Mouse (Mus musculus): ENCODE data around the gene Kctd12.

The Kctd12 gene

DNA sequence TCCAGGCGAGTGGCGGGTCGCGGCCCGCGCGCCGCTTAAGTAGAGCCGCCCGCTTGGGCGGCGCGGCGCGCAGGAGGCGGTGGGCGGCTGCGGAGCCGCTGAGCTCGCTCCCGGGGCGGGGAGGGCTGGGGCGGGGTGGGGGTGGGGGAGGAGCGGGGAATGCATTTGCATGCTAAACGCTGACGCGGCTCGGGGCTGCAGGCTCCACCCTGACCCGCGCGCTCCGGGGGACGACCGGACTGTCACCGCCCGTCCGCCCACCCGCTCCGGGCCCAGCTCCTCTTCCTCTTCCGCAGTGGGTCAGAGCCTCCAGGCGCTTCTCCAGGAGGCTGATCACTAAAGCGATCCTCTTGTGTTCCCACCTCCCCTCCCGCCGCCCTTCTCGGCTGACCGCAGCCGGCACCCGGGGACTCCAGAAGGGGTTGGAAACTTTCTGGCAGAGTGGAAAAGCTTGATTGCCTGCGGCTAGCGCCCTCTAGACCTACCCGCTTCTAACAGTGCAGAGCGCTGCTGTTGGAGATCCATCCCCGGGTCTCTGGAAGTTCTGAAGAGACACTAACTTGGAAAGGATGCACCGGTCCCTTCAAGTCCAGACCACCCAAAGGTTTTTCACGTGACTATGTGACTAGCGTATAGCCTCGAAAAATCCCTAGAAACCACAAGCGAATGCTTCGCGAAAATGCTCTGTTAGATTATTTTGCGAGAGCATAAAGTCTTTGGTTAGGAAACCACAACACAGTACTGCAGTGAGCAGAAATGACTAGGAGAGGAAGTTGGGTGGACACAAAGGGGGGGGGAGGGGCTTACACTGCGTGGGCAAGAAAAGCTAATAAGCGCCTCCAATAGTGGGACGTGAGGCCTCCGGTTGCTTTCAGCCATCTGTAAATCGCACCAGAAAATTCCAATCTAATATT is at the start of gene Kctd12:
TSS of gene Kctd12 (minus strand) at position 11 of the 914 bp plus-strand sequence.
- peak; percentile 92 to 93 for DNase-seq

DNA sequence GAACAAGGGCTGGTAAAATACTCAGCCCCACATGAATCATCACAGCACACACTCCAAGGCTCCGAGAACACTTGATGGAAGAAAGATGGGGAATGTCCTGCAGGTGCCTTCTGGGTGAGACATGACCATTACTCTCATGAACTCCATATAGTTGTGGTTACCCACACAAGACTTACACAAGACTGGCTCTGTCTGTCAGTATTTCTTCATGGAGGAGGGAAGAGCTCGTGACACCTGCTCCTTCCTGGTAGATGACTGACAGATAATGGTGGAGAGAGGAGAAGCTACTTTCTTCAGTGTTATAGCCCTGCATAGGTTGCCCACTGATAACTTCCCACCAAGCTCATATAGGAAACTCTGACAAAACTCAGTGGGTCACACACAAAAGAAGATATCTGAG is 46.8 kb upstream of the Kctd12 start:
- DNase-seq = no peak

DNA sequence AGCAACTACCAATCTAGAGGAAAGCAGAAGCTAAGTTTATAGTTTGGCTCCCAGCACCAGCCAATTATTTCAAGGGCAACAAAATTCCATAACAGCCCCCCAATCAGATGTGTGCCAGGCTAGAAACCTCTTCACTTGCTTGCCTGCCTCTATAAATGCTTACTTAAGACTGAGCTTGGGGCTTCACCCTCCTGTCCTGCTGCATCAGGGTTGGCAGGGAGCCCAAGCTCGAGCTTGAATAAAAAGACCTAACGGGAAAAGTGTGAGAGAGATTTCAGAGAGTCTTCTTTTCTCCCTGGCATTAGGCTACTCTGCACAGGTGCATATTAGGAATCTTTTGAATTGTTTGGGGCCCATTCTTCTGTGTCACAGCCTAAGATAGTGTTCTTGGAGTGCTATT is 37.6 kb upstream of the Kctd12 start:
- peak; percentile 4 to 69 for DNase-seq

DNA sequence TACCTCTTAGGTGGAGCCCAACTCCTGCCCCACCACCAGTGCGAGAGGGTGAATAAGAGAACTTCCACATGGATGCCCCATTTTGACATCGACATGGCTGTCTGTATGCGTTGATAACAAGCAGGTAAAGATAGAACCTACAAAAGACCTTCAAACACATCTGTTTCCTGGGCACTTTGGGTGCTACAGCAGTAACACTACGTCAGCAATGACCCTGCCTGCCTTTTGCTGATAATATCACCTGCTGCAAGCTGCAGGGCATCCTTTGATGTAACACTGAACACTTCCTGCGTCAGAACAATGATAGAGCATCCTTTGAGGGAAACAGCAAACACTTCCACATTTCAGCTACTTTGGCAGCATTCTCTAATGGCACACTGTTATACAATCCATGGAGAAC is 34.6 kb upstream of the Kctd12 start:
- no peak for DNase-seq

DNA sequence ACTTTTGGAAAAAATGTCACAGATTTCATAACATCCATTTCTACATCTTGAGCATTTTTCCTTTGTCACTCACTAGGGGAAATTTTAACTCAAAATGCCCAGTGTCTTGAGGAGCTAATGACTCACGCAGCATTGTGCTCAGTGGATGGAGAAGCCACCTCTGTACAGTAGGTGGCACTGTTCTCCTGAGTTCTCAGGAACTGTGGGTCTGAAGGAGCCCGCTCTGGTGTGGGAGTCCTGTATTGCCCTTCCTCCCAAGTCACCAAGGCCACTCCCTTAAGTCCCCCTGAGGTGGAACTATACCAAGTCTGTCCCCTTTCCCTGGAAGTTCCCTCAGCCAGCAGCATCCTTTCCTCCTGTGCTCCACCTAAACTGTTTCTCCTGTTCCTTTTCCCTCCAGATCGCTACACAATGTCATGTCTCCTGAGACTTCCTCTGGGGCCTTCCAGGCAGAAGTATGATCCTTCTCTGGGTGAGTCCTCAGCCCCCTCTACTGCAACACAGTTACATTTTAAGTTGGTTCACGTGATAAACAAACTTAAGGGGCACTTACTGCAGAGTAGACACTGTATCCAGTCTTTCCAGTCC is 30.2 kb upstream of the Kctd12 start:
- peak; percentile 62 to 79 for DNase-seq

DNA sequence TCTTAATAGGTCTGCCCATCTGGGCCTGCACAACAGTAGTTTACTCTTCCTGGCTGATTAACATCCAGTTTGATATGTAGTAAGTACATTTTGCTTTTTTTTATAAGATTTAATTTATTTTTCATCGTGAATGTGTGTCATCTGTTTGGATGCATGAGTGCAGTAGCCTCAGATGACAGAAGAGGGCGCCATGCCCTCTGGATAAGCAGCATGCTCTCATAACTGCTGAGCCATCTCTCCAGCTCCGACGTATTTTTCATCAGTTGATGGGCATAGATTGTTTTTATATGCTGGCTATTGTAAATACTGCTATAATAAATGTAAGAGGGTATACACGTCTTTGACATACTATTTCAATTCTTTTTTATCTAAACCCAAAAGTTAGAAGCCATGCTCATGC is 29.3 kb upstream of the Kctd12 start:
- peak; percentile 16 to 74 for DNase-seq

DNA sequence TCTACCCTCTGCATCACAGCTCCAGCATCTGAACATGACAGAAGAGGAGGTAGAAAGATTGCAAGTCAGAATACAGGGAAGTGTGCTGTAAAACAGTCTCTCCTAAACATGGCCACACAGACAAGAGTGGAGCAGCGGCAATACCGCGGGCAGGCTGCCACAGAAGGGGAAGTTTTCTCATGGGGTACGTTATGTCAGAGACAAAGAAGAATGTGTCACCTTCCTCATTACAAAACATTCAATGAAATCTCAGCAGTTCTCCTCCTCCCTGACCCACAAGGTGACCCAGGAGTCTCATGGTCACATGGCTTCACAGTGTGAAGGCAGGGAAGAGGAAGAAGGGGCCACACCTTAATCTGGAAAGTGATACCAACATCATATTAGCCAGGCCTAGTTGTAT is 25.3 kb upstream of the Kctd12 start:
- no peak for DNase-seq

DNA sequence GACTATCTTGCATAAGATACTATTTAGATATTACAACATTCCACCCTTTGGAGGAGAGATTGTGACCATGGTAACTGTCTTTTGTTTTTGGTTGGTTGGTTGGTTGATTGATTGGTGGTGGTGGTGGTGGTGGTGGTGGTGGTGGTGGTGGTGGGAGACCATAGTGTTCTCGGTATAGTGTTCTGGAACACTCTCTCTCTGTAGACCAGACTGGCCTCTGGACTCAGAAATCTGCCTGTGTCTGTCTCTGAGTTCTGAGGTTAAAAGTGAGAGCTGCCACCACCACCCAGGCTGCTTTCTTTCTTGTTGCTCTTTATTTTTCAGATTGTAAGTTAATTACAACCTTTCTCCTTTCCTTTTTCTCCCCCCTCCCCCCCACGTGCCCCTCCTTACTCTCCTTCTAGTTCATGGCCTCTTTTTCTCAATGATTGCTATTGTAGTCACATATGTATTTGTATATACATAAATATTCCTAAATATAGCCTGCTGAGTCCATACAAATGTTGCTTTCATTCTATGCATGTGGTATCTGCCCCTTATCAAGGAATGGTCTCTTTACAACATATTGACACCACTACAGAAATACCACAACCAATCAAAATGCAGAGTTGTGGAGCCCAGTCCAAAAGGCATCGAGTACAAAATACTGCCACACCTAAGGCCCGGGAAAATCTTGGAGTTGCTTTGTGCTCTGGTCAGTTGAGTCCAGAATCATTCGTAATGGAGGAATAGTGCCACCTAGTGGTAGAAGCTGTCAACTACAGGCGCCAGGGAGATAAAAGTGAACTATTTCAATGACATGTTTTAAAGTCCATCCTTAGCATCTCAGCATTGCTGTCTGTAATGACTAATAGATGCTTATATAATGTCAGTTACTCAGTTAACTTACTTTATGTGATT is 12.5 kb upstream of the Kctd12 start:
- DNase-seq = peak; percentile 74 to 88

DNA sequence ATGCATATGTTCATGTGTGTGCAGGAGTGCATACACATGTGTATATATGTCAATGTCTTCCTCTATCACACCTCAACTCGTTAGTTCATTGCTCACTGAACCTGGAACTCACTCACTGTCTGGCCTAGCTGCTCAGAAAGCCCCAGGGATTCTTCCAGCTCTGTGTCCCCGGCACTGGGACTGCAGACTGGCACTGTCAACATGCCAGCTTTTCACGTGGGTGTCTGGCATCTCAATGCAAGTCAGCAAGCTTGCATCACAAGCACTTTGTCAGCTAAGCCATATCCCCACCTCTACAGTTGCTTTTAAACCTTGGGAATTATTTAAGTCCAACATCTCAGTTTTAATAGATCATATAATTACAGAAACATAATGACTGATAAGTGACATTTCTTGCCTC is 8.3 kb upstream of the Kctd12 start:
- DNase-seq = no peak

DNA sequence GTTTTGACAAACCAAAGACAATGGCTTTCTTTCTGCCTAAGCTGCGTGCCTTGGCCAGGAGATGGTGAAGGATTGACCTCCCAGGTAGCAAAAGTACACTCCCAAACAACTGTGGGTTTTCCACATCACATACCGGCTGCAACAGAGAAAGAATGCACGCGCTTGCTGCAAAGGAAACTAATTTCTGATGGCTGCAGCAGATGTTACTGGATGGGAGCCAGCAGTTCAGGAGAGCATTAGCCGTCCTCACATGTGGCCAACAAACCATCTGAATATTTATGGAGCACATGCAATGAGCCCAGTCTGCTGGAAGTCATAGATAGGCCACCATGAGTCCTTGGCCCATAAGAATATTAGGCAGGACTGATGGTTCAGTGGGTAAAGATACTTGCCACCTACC is 7.4 kb upstream of the Kctd12 start:
- DNase-seq = no peak

DNA sequence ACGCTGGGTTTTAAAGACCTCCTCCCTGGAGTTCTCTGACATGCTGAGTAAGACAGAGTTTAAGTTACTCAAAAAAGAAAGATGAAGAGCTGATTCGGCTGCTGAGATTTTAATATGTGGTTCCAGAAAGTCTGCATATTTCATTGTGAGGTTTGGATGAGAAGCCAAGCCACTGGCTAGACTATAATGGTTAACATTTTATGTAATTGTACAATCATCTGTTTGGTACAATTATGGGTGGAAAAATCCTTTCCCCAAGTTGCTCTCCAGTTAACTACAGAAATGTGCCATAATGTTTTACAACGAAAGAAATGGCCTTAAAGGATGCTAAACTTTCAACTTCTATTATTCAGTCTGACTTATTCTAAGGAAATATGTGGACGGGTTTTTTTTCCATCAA is 6.8 kb upstream of the Kctd12 start:
- DNase-seq = no peak

DNA sequence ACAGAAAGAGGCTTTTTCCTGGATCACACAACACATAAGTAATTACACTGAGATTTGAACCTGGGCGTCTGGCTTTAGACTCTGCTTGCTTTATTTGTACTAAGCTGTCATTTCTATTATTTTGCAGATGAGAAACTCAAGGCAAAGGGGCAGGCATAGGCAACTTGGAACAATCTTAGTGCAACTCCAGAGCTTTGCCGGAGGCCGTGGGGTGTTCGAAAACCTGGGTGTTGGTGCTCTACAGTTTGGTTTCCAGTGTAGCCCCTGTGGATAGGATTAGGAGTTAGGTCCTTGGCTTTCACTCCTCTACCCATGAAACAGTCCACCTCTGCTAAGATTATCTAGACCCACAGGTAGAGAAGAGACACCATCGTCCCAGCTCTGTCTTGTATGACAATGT is 5.2 kb upstream of the Kctd12 start:
- no peak for DNase-seq

DNA sequence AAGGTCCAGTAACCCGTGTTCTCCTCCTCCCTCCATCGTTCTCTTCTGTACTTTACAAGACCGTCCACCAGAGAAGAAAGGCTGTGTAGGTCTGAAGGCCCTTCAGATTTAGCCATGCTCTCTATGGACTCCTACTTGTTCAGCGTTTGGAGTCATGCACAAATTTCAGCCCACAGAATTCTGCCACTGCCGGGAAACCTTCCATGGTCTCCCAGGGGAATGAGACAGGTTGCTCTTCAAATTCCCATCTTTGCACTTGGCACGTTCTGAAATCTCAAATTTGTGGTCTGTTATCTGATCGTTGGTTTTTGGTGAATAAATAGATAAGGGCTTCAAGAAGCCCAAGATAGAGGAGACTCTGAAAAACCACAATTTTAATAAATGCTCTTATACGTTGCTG is 1.2 kb upstream of the Kctd12 start:
- no peak for DNase-seq

DNA sequence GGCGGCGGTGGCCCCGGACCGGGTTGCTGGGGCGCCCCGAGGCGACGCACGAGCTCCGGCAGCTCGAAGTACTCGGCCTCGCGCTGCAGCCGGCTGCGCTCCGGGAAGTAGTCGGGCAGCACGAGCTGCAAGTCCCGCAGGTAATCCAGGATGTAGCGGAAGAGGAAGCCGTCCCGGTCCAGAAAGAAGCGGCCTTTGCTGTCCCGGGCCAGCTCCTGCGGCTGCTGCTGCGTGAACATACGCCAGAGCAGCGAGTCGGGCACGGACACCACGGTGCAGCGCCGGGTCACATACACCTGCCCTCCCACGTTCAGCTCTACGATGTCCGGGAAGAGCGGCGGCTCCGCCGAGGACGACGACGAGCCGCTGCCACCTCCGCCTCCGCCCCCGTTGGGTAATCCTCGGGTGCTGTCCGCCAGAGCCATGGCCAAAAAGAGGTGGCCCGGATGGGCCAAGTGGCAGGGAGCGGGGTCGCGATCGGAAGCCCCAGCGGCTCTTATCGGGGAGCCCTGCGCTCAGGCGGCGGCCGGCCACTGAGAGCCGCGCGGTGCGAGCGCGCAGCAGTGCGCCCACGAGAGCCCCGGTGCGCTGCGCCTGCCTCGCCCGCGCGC is 316 bp downstream of the Kctd12 start:
- DNase-seq = peak; percentile 41 to 72

DNA sequence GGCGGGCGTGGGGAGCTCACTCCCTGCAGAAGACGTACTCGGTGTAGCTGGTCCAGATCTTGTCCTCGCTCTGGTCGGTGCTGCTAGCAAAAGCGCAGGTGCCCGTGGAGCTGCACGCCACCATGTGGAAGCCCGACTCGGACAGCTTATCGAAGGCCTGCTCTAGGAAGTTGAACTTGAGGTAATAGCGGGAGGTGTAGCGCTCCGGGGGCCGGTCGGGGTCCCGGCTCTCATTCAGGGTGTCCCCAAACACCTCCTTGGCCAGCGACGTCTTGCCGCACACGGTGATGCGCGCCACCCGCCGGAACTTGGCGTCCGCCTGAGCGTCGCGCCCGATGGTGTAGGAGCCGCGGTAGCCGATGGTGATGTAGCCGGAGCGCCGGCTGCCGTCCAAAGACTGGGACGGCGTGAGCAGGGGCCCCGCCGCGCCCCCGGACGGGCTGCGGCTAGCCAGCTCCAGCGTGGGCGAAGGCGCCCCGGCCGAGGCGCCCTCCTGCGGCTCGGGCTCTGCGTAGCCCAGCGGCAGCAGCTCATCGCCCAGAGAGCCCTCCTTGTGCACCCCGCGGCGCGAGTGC is 909 bp downstream of the Kctd12 start:
- peak; percentile 70 to 74 for DNase-seq

DNA sequence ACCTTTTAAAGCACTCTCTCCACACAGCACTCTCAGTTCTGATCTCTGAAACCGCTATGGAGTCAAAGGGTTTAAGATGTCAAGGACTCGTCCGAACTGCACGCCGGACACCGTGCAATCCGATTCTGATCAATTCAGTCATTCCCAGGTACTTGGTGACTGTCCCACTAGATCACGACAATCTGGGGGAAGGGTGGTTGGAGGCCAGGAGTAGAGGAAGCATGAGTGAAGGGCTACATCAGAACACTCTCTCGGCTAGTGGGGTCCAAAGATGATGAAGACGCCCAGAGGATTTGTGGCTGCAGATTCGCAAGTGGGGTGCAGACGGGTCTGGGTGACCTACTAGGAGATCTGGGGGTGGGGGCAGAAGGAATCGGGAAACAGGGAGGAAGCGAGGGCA is 1.5 kb downstream of the Kctd12 start:
- DNase-seq = no peak

DNA sequence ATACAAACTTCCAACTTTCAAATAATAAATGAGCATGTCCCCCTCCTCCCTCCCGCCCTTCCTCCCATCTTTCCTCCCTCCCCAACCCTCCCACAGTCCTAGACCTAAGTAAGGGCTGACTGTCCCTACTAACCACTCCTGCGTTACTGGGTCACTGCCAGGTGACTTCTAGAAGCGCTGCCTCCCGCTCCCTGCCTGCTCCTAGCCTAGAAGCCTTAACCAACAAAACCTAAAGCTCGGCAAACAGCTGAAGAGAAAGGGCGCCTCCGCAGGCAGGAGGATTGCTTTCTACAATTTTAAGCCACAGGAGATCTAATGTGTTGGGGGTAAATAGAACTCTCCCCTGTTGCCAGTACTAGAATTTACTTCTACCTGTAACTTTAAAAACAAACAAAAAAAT is 2.0 kb downstream of the Kctd12 start:
- DNase-seq = peak; percentile 45 to 64

DNA sequence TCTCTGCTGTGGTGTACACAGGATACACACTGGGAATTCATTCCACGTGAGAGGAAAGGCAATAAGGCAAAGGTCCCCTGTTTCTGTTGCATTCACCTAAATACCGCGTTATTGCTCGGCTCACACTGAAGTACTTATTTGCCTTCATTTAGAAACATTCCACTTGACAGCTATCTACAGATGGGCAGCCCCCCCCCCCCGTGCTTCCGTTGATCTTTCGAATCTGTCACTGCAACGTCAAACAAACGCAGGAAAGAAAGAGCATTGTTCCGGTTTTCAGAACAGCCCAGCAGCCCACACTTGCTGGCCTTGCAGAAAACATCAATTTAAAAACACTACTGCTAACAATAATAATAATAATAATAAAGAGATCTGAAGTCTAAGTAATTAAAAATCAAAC is 2.6 kb downstream of the Kctd12 start:
- peak in 1 of 2 experiments; percentile 5 for DNase-seq

DNA sequence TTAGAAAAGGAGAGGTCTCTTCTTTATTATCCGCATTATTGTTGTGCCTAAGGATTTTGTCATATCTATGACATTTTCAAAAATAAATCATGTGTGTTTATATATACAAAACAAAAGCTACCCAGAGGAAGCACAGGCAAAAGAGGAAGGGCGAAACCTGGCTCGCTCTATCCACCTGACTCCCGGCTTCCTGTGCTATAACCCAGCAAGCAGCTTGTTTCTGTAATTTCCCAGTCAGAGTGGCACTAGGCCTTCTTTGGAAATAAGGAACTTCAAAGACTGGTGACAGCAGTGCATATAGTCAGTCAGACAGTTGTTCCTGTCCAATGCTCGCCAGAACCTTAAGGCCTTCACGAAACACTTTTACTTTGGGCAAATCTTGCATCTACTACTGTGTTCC is 6.6 kb downstream of the Kctd12 start:
- peak; percentile 38 to 67 for DNase-seq

DNA sequence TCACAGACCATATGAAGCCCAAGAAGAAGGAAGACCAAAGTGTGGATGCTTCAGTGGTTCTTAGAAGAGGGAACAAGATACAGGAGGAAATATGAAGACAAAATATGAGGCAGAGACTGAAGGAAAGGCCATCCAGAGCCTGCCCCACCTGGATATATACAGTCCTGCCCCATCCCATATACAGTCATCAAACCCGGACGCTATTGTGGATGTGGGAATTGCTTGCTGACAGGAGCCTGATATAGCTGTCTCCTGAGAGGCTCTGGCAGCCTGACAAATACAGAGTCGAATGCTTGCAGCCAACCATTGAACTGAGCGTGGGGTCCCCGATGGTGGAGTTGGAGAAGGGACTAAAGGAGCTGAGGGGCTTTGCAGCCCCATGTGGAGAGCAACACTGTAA is 13.6 kb downstream of the Kctd12 start:
- no peak for DNase-seq

DNA sequence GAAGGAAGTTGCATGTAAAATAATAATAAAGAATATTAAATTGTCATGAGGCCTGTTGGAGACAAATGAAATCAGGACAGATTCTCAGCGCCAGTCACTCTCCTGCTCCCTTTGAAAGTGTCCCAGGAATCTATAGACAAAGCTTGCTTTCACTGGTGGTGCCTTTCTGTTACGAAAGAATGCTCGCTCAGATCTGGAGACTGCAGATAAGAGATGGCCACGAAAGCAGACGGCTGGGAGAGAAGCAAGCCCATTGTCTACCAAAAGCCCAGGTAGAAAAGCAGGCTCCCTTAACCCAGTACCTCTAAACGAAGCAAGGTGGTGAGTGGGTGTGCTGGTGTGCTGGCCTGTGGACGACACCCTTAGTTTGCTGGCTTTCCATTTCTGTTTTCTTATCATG is 16.2 kb downstream of the Kctd12 start:
- DNase-seq = no peak

DNA sequence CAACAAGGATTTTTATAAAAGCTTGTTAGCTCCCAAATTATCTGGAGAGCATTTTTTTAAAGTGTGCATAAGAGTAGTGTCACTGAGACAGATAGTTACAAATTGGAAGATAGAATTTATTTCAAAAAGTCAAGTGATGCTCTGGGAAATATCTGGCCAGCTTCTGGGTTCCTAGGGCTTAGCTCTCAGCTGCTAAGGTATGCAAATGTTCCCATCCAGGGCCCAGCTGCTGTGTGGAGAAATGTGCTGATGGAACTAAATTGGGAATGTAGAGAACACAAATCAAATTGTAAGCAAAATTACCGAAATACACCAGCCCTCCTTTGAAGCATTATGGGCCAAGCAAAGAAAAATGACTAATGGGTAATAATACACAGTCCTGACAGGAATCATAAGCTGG is 16.6 kb downstream of the Kctd12 start:
- no peak for DNase-seq

DNA sequence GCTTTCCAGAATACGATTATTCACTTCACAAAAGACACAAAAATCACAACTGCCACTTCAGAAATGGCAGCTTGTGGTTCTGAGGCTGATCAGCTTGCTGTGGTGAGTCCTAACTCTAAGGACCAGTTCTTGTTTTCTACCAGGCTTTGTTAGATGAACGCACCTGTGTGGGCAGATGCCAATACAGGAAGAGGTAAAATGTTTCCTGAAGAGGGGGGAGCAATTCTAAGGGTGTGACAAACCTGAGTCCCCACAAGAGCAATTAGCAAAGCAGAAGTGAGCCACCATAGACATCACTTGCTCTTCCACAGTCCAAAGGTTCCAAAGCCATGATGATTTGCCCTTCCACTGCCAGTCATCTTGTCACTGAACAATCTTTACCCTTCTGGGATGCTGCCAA is 20.4 kb downstream of the Kctd12 start:
- DNase-seq = no peak

All from kidney, postnatal 36 days (tissue).